Mouse (Mus musculus): ENCODE measurements around the gene Aga.
"Not testable (repeated sequence)": the region's sequence is repeated elsewhere in the genome, so short reads cannot be mapped to it uniquely, and the experiment has no call there.

Gene Aga

DNA sequence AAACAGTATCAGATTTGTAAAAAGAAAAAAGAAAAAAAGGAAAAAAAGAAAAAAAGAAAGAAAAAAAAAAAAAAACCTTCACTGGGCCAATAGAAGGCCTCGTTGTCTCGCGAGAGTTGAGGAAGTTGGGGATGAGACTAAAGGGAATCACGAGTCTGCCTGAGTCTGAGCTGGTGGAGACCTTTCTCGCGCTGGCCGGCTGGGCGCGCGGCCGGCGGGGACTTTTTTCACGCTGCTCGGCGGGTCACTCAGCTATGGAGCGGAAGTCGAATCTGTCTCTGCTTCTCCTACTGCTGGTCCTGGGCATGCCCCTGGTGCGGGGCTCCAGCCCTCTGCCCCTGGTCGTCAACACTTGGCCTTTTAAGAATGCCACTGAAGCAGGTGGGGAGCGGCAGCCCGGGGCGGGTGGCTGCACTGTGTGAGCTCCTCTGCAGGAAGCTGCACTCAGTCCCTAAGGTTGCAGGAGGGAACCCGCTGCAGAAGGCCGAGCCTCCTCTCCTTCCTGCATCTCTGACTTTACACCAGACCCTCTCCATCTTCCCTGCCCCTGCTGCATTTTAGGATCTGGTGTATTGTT lies at the start of gene Aga:
TSS of gene Aga (plus strand) at position 177 of the 577 bp plus-strand sequence.
- peak; percentile 94 for DNase-seq

DNA sequence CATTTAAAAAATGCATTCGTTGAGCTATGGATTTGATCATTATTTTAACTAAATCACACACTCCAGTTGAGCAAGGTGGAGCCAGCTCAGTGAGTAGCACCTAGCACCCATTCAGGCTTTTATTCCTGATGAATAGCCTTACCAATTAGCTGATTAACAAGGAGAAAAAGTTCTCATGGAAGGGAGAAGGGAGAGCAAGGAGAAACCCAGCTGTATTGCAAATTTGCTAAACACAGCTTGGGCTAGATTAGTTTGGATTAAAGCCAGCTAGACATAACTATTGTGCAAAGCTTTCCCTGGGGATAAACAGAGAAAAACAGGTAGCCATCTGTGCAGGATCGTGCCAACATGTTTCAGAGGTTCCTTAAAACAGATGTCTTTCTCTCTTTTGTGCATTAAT lies 22.5 kb upstream of the Aga start:
- no peak for DNase-seq

DNA sequence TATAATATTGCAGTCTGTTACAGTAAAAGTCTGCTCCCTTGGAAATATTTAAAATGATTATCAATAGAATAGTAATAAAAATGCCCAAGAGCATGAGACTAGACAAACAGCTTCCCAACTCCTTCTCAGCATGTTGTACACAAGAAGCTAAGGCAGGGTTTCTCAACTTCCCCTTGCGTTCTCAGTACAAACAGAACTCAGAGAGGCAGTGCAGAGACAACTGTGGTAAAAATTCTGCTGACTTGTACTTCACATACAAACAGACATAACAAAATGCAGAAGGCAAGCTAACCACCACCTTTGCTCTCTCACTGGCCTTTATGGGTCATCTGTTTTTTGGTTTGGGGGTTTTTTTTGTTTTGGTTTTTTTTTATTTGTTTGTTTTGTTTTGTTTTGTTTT lies 15.3 kb upstream of the Aga start:
- DNase-seq = no peak

DNA sequence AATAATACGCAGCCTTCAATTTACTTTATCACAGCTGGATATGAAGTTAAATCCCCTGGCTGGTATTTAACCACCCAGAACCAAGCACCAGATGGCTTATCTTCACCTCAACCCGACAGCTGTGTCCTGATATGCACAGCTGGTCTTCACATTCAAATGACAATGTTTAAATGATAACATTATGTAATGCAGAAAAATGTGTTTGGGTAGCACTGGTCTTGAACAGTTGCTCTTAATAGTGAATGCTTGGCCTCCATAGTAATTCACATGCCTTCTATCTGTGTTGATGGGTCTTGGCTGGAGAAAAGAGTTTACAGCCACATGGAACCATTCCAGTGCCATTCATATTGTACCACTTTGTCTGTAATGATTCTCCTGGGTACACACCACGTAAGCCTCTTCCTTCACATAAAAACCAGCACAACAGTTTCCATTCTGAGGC lies 14.6 kb upstream of the Aga start:
- no peak for DNase-seq

DNA sequence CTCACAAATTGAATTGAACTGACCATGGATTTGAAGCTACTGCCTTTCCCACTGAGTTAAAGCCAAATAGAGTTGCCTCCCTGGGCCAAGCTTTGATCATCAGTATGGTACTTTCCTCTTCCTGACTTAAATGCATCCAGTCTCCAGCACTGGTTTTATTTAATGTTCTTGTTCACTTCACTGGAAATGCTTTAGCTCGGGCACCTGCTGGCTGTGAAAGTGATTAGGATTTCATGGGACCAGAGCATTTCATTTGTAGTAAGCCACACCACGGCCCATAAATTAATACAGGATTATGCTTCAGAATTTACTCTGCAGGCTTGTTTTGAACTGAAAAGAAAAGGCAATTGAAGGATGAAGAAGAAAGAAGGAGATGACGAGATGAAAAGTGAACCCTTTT lies 26.5 kb downstream of the Aga start:
- DNase-seq = not testable (repeated sequence)

DNA sequence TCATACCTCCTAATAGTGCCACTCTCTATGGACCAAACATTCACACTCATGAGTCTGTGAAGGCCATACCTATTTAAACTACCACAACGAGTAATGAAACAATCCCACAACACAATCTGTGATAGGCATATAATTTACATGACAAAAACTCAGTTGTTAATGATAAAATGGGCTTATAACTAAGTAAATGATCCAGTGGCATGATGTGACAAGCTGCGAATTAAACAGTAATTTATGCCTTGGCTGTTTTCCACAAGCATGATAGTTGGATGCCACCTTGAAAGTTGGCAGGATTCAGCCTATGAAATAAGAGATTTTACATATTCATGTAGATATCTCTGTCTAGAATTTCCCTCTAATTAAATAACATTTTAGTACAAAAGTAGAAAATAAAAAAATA lies 28.1 kb downstream of the Aga start:
- no peak for DNase-seq

DNA sequence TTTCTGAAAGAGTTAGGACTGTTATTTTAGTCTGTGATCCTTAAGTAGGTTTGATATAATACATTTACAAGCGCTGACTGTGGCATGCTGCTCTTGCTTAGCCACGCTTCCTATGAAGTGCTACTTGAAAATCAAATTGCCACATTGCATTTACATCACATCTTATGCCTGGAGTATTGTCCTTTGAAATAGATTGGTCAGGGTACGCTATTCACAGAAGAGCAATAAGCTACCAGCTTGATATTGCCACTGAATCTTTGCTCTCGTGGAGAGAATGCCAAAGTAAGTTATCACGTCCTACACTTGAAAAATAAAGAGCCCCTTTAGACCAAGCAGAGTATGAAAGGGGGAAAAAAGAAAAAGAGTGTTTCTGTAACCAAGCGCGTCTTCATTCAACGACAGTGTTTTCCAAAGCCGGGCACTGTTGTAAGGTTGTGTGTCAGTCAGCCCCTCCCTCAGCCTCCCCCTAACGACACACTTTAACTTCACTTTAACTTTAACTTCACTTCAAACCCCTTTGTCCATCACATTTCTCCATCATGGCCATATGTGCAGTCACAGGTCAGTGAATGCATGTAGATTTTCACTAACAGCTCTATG lies 51.0 kb downstream of the Aga start:
- DNase-seq = no peak

DNA sequence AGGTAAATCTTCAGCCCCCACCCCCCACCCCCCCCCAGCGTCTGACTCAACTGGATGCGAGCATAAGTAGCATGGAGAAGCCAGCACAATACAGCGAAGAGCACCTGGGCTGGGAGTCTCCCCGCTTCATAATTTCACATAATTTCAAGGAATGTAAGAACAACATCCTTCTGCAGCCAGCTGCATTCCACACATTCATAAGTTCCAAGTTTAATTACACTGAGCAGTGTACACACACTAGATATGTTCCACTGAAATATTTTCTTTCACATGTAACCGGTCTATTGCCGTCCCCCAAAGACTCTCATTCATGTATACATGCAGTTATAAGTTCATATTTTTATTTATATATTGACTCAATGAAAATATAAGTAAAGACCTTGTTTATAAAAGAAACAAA lies 54.7 kb downstream of the Aga start:
- no peak for DNase-seq

All from kidney, postnatal 10 days (tissue).